Mouse (Mus musculus) CH12.LX (cell line): Measurements from ENCODE around the gene Pebp1.

Source experiments
- CTCF ChIP-seq, 2 experiments: IDR thresholded peaks in 1 of 2; conservative IDR thresholded peaks in 1 of 2; 2 replicates each; pipeline ENCODE4 v1.5.1; 2011 to 2012; ENCODE audit warnings: low read depth in 2 of 2, low read length in 2 of 2, improper control_type of control experiment in 1 of 2, inconsistent platforms in 1 of 2, mild to moderate bottlenecking in 1 of 2, moderate library complexity in 1 of 2
- MAX ChIP-seq: IDR thresholded peaks from 2 replicates; pipeline ENCODE4 v1.6.1; 2011; ENCODE audit warnings: low read length, improper control_type of control experiment
- MEF2A ChIP-seq: IDR thresholded peaks from 2 replicates; pipeline ENCODE4 v1.6.1; 2014; ENCODE audit warnings: low read depth, mild to moderate bottlenecking, inconsistent platforms, low read length, improper control_type of control experiment, borderline replicate concordance
- MYC ChIP-seq: IDR thresholded peaks from 2 replicates; pipeline ENCODE4 v1.6.1; 2011; ENCODE audit warnings: low read depth, mild to moderate bottlenecking, improper control_type of control experiment, low read length
- POLR2A ChIP-seq: IDR thresholded peaks from 2 replicates; pipeline ENCODE4 v1.6.1; 2011; ENCODE audit warnings: low read depth, mild to moderate bottlenecking, improper control_type of control experiment, low read length
- POLR2AphosphoS2 ChIP-seq: IDR thresholded peaks from 2 replicates; pipeline ENCODE4 v1.6.1; 2011; ENCODE audit warnings: low read depth, low read length, improper control_type of control experiment
- RAD21 ChIP-seq: IDR thresholded peaks from 2 replicates; pipeline ENCODE4 v1.6.1; 2011; ENCODE audit warnings: low read depth, mild to moderate bottlenecking, low read length, improper control_type of control experiment, moderate library complexity
- SMC3 ChIP-seq: IDR thresholded peaks from 2 replicates; pipeline ENCODE4 v1.6.1; 2011; ENCODE audit warnings: low read depth, low read length, improper control_type of control experiment
- TBP ChIP-seq: conservative IDR thresholded peaks from 2 replicates; pipeline ENCODE4 v1.6.1; 2011; ENCODE audit warnings: low read depth, low read length, improper control_type of control experiment
- TCF12 ChIP-seq: IDR thresholded peaks from 2 replicates; pipeline ENCODE4 v1.6.1; 2014; ENCODE audit warnings: low read depth, mild to moderate bottlenecking, inconsistent platforms, low read length, improper control_type of control experiment
- USF2 ChIP-seq: conservative IDR thresholded peaks from 2 replicates; pipeline ENCODE4 v1.6.1; 2011; ENCODE audit warnings: low read depth, low read length, improper control_type of control experiment
- ZNF384 ChIP-seq: IDR thresholded peaks from 2 replicates; pipeline ENCODE4 v1.6.1; 2012; ENCODE audit warnings: low read depth, low read length, improper control_type of control experiment, inconsistent platforms

- TF ChIP-seq MYC, result no peak
- TF ChIP-seq CTCF (conservative IDR thresholded peaks at IDR 0.05 in 1 of 2, IDR thresholded peaks at IDR 0.05 in 1 of 2; ENCODE audit: low read depth in 2 of 2, low read length in 2 of 2), result no peak
- TF ChIP-seq SMC3, result no peak
- TF ChIP-seq ZNF384, result no peak
- TF ChIP-seq MAX, result no peak
- TF ChIP-seq TBP, result no peak
- no peak for TF ChIP-seq POLR2A
- TF ChIP-seq POLR2AphosphoS2, result no peak
- no peak for TF ChIP-seq USF2
- no peak for TF ChIP-seq TCF12
- no peak for TF ChIP-seq RAD21
- TF ChIP-seq MEF2A, result no peak
These were observed 26.0 kb upstream of the Pebp1 start for GRCm38 (mm10) chr5:117313420-117313819.
